Mouse (Mus musculus) kidney, adult 8-10 months (tissue): ENCODE measurements around the gene Ninl.
"Not testable (repeated sequence)": the region's sequence is repeated elsewhere in the genome, so short reads cannot be mapped to it uniquely, and the experiment has no call there.

Experiments
- DNase-seq, 2 experiments: peaks; one replicate each; pipeline ENCODE4 v3.0.0; 2022

Gene Ninl

GRCm38 (mm10) chr2:150947880-150948611, 91.1 kb downstream of the Ninl start:
- not testable (repeated sequence) for DNase-seq

GRCm38 (mm10) chr2:150947341-150947740, 91.8 kb downstream of the Ninl start:
- not testable (repeated sequence) for DNase-seq

- DNase-seq = no peak
These were observed 95.2 kb downstream of the Ninl start for GRCm38 (mm10) chr2:150944017-150944416.

GRCm38 (mm10) chr2:150934659-150935058, 104.5 kb downstream of the Ninl start:
- DNase-seq = no peak

GRCm38 (mm10) chr2:150933482-150933881, 105.7 kb downstream of the Ninl start:
- DNase-seq = no peak

GRCm38 (mm10) chr2:150930806-150931205, 108.4 kb downstream of the Ninl start:
- DNase-seq = no peak

- DNase-seq = no peak
These were observed 110.0 kb downstream of the Ninl start for GRCm38 (mm10) chr2:150929156-150929555.

GRCm38 (mm10) chr2:150927038-150927720, 112.0 kb downstream of the Ninl start:
- DNase-seq = peak; percentile 53 to 57

GRCm38 (mm10) chr2:150923505-150923904, 115.7 kb downstream of the Ninl start:
- DNase-seq = no peak

- no peak for DNase-seq
These were observed 116.2 kb downstream of the Ninl start for GRCm38 (mm10) chr2:150923026-150923425.

- no peak for DNase-seq
These were observed 117.0 kb downstream of the Ninl start for GRCm38 (mm10) chr2:150922165-150922564.

GRCm38 (mm10) chr2:150921697-150922096, 117.5 kb downstream of the Ninl start:
- no peak for DNase-seq

GRCm38 (mm10) chr2:150920543-150920942, 118.6 kb downstream of the Ninl start:
- no peak for DNase-seq

GRCm38 (mm10) chr2:150918720-150919119, 120.5 kb downstream of the Ninl start:
- DNase-seq = no peak

- no peak for DNase-seq
These were observed 123.4 kb downstream of the Ninl start for GRCm38 (mm10) chr2:150915786-150916185.

GRCm38 (mm10) chr2:150914781-150915515, 124.2 kb downstream of the Ninl start:
- DNase-seq = no peak

GRCm38 (mm10) chr2:150910295-150910881, 128.8 kb downstream of the Ninl start:
- no peak for DNase-seq

- peak; percentile 94 to 96 for DNase-seq
These were observed 129.6 kb downstream of the Ninl start for GRCm38 (mm10) chr2:150909429-150910039.

- not testable (repeated sequence) for DNase-seq
These were observed 130.3 kb downstream of the Ninl start for GRCm38 (mm10) chr2:150908881-150909280.

- DNase-seq = no peak
These were observed 134.2 kb downstream of the Ninl start, which contains the start of gene Gins1 for GRCm38 (mm10) chr2:150904936-150905450. Gins1 (plus strand) TSS chr2:150905400.

GRCm38 (mm10) chr2:150904272-150904935, 134.8 kb downstream of the Ninl start, which contains the start of gene Abhd12:
Abhd12 (minus strand) TSS chr2:150904741.
- peak; percentile 97 to 98 for DNase-seq

- no peak for DNase-seq
These were observed 136.8 kb downstream of the Ninl start for GRCm38 (mm10) chr2:150902347-150902746.
